Mouse (Mus musculus) T-helper 1 cell (primary cell): ENCODE data around the gene Mylk3.

Experiments
- in situ Hi-C: fragments of 300-600 bp; cut with MboI, MseI; formaldehyde crosslinking; loops from one replicate; pipeline ENCODE4 v1.15.1; 2025; ENCODE audit warnings: high pct_unique_total_duplicates

The Mylk3 gene

DNA sequence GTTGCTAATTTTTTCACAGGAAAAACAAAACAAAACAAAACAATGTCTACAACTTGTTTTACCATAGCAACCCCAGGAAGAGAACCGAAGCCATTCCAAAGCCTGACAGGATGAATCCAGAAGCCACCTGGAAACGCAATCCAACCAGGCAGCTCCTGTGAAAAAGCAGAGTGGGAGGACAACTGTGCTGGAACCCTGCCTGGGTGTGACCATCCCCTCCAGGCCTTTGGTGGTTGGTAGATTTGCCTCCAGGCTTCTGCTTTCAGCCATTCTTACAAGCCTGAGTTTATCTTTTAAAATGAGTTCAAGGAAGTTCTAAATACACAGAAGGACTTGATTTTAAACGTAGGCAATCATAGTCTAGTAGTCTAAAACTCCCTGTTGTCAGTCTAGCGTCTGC is 4.2 kb downstream of the Mylk3 start:
- in situ Hi-C loops, result no loop called here

DNA sequence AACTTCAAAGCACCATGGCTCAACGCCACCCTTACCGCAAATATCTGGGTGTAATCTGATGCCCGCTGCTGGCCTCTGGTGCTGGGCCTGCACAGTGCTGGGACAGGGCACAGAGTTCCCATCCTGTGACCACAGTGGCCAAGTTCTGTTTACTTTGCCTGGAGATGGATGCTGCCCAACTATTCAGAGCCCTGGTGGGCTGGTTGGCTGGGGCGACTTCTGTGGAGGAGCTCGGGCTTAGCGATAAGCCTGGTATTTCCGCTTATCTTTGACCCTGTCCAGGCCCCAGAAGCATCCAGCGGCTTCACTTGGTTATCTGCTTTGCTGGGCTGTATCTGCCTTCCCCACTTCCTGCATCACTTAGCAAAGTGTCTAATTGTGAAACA is 5.3 kb downstream of the Mylk3 start:
- in situ Hi-C loops, result no loop called here

DNA sequence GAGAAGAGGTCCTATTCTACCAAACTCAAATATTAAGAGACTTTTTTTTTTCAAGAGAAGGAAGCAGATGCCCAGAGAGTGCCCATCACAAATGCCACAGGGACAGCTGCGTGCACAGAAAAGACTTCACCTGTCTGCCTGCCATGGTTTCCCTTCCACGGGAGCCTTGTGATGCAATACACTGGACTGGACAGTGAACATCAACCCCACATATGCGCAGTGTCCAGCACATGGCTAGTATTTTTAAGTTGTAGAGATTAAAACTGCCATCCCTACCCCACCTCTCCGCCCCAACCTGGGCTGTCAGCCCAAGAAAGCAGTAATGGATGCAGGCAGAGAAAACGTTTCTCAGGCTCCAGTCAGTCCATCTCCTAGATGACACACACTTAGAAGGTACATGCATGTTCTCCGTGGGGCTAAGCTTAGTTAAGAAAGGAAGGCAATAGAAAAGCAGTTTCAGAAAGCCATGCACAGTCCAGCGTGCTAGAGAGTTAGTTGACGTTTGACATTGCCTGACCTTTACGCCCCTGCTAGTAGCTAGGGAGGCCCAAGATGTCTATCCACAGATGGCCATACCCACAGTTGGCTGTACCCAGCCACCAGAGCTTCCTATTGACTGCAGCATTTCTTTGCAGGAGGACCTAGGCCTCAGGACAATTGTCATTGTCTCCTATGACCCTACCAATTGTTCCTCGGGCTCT is 5.9 kb downstream of the Mylk3 start:
- in situ Hi-C loops, result no loop called here

DNA sequence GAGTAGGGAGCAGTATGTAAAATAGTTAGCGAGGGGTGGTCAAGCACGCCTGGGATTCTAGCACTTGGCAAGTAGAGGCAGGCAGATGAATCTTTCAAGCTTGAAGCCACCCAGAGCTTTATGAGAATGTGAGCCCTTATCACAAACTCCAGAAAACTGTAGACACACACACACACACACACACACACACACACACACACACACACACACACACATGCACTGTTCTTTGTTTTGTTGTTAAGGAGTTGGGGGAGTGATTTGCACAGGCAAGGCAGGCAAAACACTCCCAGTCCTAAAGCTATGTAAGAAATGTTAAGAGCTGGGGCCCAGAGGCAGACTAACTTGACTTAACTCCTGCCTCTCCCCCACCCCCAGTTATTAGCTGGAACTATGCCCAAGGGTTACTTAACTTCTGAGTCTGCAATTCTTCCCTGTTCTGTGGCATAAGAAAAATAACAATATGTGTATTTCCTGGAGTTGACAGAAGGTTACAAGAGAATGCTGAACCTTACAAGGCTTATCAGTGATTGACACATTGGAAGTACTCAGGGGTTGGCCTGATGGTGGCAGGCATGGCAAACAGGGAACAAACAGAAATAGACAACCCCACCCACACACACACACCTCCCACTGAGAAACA is 6.9 kb downstream of the Mylk3 start:
- in situ Hi-C loops, result no loop called here

DNA sequence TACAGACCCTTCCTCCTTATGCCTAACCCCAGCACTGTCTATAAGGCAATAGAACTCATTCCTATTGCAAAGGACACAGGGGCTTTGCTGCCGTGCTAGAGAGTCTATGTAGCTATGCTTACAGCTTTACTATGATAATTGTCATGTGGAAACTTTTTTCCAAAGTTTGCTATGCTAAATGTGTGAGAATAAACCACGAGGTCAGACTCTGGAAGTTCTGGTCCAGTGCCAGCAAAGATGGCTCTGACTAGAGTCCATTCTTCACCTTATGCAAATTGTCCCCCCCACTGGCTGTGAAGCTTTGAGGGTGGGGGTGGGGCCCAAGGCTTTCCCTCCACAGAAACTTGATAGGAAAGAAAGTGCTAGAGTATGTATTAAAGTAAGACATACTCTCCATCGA is 9.6 kb downstream of the Mylk3 start:
- in situ Hi-C loops, result no loop called here

DNA sequence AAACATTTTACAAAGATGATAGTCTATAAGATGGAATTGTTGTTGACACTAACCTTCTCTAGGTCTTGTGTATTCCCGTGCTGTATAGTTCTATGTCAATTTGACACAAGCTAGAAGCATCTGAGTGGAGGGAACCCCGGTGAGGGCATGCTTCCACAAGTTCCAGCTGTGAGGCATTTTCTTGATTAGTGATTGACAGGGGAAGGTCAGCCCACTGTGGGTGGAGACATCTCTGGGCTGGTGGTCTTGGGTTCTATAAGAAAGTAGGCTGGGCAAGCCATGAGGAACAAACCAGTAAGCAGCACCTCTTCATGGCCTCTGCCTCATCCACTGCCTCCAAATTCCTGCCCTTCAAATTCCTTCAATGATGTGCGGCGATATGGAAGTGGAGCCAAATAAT is 11.9 kb downstream of the Mylk3 start:
- in situ Hi-C loops, result no loop called here

DNA sequence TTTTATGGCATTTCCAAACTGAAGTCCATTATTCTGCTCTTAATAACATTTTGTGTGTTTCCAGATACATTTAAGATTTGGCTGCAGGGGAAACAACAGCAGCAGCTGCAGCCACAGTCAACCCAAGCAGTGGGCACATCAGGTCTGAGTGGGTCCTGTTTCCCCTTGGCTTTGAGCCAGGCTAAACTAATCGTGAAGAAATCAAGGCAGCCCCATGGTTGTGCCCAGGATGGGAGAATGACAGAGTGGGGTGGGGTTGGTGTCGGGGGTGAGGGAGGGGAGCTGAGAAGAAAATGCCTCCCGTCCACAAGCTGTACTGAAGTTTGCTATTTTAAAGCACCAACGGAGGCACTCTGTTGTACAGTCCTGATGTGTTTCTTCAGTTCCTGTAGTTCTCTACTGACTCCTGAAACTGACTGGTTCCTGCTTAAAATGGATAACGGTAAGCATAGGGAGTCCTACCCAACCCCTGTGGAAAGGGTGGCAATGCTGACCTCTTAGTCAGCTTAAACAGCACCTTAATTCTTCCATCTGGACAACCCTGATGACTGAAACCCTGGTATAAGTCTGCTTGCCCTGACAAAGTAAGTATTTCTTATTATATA is 12.6 kb downstream of the Mylk3 start:
- in situ Hi-C loops, result no loop called here

DNA sequence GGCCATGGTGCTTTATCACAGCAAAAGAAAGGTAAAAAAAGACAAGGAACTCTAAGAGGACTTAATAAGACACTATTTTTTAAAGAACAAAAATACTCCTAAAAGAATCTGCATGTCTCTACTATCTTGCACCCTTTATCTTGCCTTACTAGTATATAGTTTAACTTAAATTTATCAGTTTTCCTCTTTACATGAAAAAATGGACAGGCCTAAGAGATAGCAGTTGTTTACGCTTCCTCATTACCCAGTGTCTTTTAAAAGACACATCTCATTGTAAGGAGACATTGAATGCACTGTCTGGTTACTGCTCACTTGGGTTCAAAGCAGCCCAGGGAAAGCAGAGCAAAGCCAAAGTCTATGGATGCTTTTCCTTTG is 13.7 kb downstream of the Mylk3 start:
- in situ Hi-C loops, result no loop called here

DNA sequence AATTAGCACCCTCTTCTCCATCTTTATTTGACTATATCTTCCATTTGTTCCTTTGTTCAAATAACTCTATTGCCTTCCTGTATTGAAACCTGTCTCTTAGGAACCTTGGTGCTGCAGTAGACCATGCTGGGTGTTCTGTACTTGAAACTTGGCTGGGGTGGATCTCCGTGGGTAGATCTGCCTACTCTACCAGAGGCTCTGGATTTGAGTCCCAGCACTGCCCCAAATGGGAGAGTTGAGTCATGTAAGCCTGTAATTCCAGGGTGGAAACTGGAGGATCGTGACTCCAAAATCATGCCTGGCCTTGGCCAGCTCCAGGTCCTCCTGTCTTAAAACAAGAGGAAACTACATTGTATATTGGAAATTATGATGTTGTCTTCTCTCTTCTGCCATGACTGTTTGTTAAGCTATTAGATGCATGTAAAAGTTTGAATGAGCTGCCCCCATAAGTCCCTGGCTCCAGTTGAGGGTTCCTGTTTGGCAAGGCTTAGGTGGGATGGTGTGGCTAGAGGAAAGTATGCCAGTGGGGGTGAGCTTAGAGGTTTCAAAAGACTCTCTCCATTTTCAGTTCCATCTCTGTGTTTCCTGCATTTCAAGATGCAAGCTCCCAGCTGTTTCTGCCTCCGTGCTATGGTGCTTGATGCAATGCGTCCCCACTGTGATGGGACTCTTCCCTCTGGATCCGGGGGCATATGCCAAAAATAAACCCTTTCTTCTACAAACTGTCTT is 14.2 kb downstream of the Mylk3 start:
- in situ Hi-C loops, result no loop called here

DNA sequence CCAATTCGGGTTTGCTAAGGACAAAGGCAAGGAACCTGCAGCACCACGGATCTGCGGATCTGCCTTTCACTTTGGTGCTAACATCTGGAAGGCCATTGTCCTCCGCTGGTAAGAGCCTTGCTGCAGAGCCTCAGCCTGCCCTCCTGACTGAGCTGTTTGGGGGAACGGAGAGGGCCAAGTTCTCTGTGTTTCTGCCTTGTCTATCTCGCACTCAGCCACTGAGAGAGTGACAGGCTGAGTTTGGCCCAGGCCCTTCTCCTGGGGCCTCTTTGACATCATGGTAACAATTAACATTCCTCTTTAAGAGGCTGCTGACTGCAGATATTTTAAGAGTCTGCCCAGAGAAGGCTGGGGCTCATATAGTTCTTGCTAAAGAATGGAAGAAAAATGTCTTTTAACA is 21.0 kb downstream of the Mylk3 start:
- in situ Hi-C loops, result no loop called here

DNA sequence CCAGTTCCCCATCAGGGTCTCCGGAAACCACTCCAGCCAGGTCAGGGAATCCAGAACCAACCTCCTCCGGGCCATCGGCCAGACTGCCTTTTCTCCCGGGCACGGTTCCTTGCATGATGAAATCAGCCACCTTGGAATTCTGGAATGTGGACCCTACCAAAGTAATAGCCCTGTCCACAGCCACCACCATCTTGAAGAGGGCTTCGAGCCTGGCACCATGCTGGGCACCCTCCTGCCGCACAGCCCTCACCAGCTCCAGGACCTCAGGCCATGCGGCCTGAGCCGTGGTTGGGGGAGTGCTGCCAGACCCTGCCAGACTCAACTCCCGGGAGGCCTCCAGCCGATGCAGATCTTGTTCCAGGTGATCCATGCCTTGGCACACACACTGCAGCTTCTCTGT is 21.5 kb downstream of the Mylk3 start:
- in situ Hi-C loops, result no loop called here

DNA sequence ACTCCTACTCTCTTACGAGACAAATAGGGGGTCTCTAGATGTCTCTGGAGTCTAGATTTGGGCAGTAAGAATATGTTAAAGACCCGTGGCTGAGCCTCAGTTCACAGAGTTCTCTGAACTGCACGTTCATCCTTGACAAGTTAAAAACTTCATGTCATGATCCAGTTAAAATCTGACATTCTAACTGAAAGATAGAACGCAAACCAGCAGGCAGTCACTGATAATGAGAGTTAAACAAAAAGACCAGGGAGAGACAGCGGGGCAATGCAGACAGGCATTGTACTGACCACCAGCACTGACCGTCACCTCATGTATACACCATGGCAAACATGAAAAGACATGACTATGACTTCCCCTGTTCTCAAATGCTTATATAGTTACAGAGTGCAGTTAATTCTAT is 22.7 kb downstream of the Mylk3 start:
- in situ Hi-C loops, result no loop called here

DNA sequence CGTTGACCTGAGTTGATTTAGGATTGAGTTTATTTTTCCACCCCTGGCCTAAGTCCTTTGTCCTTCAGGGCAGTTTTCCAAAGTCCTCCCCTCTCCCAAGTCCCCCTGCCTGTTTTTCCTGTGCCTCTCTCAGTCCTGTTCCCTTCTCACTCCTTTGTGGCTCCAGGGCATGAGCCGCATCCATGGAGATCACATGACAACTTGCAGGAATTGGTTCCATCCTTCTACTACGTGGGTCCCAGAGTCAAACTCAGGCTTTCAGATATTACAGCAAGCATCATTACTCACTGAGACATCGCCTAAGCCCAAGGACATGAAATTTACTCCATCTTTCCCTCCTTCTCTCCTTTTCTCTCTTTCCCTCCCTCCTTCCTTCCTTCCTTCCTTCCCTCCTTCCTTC is 23.9 kb downstream of the Mylk3 start:
- in situ Hi-C loops, result no loop called here

DNA sequence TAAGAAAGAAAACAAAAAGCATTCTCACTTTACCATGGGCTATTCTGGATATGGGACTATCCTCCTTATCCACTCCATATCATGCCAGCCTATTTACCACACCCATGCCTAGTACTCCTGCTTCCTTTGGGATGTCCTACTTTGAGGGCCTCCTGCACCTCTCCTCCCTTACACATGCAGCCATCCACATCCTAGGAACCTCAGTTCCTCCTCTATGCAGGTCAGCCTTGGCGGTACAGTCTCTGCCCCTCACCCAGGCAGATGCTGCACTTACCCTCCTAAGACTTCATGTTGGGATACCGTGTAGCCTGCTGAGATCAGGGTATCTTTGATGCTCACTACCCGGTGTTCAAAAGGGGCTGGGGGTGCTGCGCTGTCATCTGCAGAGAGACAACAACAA is 32.9 kb downstream of the Mylk3 start:
- in situ Hi-C loops, result no loop called here

DNA sequence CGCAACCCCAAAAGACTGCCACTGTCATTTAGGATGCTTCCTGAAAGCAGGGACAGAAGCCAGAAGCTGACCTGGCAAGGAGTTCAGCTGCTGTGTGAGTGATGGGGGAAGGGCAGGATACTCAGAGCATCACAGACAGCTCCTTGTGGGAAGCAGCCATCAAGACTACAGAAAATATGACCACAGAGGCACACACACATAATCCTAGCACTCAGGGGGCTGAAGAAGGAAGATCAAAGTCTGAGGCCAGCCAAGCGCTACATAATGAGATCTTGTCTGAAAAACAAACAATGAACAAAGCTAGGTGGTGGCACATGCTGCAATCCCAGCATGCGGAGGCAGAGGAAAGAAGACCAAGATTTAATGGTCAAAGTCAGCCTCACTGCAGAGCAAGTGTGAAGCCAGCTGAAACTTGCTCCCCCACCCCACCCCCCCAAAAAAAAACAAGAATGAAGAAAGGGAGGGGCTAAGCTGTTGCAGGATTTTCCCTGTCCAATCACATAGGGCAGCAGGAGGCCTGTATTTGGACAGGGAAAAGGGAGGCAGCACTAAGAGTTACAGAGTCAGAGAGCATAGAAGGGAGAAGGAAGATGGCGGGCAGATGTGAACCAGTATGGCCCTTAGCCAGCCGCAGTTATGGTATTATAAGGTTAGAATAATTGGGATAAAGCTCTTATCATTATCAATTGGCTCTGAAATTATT is 46.1 kb downstream of the Mylk3 start:
- in situ Hi-C loops, result no loop called here

DNA sequence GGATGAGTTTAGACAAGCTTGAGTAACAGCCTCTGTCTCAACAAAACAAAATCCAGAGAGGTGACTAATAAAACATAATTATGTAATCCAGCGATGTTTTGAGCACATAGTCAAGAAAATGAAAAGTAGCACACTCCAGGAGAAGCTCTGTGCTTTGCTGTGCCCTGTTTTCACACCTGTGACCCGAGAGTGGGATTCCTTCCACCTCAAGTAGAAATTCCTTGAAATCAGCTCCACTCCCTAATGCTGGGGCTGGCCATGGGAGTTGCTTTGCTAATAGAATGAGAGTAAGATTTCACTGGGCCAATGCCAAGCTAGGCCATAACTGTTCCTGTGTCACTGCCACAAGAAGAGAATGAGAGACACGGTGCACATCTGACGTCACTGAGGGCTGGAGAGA is 48.5 kb downstream of the Mylk3 start:
- in situ Hi-C loops, result no loop called here

DNA sequence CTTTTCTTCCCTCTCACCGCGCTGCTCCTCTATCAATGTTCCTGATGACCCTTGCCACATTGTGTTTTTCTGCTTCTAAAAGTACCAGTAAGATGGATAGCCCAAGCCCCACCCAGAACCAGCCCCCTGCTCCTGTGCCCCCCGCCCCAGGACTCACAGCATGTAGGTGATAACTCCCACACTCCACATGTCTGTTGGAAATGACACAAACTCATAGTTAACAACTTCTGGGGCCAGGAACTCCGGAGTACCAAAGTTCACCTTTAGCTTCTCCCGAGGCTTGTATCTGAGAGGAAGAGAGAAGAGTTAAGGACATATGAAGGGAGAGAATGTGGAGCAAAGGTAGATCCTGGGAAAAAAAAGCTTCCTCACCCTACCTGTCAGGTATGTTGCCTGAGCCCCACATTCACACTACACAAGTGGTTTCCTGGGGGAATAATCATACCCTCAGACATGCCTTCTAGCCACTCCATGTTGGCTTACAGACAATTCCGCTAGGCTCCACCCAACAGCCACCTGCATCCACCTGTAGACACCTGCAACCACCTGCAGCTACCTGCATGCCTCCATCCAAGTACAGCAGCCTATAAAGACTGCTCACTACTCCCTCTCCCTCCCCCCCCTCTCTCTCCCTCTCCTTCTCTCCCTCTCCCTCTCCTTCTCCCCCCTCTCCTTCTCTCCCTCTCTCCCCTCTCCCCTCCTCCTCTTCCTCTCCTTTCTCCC is 49.8 kb downstream of the Mylk3 start:
- in situ Hi-C loops, result no loop called here

DNA sequence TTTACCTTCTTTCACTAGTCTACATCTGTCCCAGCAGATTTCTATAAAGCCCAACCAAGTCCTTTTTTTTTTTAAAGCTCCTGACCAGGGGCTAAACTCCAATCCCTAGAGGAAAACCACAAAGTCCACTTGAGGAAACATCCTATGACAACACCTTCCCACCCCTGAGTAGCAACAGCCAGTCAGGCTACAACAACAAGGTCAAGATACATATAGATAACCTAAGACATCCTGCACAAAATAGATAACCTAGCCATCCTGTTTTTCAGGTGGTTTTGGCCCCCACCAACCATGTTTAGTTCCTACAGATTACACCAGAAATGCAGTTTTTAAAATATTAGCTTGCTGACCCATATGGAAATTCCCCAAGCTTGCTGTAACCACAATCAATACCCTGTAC is 51.0 kb downstream of the Mylk3 start:
- in situ Hi-C loops, result no loop called here

DNA sequence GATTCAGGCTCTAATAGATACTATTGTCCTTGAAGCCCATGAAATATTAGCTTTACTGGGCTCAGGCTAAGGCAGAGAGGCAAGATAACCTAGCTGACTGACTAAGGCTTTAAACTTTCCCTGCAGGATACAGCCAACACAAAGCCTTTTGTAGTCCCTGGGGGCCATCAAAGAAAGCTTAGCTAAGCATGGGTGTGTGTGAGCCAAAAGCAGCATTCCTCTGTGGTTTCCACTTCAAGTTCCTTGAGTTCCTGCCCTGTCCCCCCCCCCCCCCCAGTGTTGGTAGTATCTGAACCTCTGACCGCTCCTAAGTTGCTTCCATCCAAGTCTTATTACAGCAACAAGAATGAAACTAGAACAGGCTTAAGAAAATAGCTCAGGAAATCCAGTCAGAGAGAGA is 56.6 kb downstream of the Mylk3 start:
- in situ Hi-C loops, result no loop called here

DNA sequence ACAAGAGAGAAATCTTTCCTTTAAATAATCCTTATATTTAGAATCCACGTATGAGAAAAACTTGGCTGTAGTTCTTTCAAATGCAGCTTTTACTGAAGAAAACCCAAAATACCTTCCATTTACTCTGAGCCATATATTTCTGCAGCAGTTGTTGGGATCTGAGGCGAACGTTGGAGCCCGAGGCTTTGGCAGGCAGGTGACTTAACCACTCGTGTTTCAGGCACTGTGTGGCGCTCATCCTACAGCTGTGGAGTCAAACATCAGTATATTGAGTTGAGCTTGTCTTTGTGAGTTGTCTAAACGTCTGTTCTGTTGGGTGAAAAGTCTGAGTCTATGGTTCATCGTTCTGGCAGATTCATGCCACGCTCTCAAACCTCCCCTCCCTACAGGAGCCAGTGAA is 59.1 kb downstream of the Mylk3 start:
- in situ Hi-C loops, result no loop called here

DNA sequence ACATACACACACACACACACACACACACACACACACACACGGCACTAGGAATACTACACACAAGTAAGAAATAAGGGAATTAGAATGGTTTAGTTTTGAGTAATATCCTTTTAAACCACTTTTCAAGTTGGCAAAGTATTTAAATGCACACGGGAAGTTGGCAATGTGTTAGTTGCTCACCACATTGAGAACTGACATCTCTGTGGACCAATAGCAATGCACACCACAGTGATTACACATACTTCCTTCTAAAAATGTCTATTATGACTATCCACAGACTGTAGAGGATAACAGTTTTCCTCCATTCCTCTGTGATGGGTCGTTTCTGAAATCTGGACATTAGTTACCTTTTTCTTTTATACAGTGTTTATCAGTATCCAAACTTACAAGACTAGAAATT is 63.1 kb downstream of the Mylk3 start:
- in situ Hi-C loops, result no loop called here

DNA sequence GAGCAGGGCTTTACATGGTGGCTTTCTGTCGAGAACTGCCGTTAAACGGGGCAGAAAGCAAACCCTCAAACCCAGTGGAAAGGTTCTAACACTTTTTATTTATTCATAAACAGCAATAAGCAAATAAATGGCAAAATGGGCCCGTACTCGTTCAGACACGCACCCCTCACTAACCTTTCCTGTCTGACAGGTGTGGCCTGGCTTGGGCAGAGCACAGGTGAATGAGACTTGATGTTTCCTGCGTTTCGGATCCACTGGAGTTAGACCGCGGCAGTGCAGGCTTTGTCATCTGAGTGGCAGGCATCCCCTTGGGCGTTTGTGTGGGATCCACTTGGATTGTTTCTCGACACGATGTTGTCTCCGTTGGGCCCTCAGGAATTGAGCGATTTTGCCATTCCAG is 64.2 kb downstream of the Mylk3 start:
- in situ Hi-C loops, result no loop called here
